Mouse (Mus musculus) WW6 (cell line): Measurements from ENCODE around the gene Ppcdc.

ENCODE experiments used
- DNase-seq: peaks from one replicate; pipeline ENCODE4 v3.0.0-alpha.2; 2013; ENCODE audit warnings: low read depth, low spot score

Gene Ppcdc

DNA sequence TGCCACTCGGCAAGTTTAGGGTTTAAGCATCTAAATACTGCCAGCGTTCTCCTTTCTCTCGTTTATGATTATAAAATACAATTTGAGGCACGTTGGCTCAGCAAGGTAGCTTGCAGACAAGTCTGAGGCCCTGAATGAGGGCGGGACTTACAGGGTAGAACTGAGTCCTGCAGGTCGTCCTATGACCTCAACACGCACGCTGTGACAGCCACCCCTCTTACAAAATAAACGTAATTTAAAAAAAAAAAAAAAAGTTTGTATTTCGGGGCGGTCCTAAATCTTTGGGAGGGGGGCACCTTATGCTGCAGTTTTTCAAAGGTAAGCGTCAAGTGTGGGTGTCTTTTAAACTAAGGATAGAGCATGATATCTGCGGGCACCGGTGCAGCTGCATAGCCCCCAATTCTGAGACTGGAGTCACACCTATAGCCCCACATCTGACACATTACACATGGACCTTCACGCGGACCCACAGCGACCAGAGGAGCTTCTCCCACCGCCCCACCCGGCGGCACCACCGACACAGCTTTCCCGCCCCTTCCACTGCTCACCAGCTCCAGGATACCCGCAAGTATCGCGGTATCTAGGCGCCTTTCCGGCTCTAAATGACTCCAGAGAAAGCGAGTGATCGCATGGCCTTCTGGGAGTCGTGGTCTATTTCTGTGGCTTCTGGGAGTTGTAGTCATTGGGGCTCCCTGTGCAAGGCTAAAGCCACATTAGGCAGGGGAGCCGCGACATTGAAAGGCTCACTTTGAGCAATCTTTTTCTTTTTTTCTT lies at the start of gene Ppcdc:
TSS of gene Ppcdc (minus strand) at position 603 of the 774 bp plus-strand sequence.
- peak; percentile 84 for DNase-seq

DNA sequence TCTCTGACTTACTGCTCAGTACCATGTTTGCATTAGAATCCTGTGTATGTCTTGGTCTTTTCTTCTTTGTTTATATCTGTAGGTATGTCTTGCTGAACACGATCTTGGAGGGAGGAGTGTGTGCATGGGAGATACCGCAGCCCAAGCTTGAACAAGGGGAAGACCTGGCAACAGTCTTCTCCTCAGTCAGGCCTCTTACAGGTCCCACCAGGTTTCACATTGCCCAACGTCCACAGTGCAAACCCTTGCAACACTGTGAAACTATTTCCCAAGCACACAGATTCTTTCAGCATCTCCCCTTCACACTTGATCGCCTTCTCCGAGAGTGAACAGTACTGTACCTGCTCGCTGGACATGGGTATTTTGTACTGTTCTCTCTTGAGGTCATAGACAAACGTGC lies 47.9 kb upstream of the Ppcdc start:
- DNase-seq, result no peak

DNA sequence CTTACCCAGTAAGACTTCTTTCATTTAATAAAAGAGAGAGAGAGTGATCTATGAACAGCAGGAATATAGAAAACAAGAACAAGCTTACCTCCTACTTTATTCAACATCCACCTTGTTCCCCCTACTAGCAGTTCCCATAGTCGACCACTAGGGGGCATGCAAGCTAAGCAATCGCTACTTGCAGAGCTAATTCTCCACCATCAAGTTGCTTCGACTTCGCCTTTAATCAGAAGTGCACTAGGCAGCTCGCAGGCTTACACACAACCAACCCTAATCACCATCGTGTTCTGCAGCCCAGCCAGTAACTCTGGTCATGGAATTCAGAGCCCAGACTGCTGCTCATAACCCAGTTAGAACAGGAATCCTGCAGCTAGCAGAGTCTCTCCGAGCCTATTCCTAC lies 45.9 kb upstream of the Ppcdc start:
- DNase-seq, result no peak

DNA sequence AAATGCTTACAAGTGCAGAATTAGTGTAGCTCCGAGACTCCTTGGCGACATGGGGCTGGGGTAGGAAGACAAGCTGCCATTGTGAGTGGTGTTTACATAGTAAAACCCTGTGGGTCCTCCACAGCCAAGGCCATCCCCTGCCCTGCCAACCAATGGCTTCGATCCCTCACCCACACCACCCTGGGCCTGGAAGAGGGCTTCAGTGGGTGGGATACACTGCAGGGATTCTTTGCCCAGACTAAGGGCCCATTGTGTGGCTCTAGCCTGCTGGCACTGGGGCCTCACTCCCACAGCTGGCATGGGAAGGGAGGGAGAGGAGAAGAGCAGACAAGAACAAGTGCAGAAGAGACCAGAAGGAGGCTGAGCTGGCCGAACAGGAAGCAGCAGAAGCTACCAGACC lies 29.0 kb upstream of the Ppcdc start:
- DNase-seq, result no peak

DNA sequence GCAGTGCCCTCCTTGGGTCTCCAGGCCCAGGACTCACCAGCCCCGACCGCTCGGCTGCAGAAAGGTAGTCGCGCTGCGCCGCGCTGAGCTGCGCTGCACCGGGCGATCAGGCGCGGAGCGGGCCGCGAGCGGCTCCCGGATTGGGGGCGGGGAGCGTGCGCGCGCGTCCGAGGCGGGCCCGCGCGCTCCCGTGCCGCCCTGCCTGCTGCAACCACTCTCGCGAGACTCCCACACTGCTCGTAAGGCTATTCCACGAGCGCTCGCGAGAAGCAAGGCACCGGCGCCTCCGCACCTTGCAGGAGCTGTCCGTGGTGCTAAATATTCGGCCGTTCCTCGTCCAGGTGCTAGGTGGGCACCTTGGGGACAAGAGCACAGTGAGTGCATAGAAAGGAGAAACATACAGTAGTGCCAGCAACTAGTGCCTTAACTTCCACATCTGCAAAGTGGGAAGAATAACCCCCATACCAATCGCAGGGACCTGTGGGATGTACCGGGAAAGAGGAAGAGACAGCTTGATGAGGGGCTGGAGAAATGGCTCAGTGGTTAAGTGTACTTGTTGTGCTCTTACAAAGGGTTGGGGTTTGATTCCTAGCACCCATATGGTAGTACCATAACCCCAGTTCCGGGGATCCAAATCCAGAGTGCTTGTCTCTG lies 28.1 kb upstream of the Ppcdc start, which contains the start of gene Scamp5:
TSS of gene Scamp5 (minus strand) at position 165 of the 654 bp plus-strand sequence.
- DNase-seq, result peak; percentile 87

DNA sequence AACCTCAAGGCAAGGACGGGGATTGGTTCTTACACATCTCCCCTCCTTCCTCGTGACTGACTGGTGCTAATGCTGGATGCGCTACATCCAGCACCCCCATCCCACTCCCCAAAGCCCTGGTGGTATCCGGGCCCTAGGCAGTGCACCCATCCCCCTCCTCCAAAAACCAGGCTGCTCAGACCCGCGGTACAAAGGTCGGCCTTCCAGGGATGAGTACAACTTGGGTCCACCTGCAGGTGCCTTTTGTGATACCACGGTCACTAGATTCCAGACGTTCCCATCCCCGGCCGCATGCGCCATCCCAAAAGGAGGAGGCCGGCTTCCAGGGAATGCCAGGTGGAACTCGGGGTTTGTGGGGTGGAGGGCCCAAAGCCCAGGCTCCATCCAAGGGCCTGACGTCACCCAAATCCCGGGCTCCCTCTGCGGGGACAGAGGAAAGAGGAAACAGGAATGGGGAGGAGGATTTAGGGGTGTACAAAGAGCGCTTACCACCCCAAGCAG lies 27.4 kb upstream of the Ppcdc start:
- no peak for DNase-seq

DNA sequence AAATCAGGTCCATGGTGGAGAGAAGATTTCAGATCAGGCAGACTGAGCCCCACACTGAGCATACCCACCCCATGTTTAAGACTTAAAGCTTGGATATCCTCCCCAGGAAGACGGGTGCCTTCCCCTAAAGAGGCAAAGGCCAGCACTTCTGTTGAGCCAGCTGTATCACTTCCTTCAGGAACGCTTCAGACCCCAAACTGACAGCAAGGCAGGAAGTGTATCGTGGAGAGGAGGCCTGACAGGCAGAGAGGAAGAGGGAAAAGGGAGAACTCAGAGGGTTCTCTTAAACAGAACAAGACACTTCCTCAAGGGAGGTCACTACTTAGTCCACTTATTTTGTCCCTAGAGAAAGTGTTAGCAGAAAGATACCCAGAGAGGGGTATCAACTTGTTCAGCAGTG lies 26.2 kb upstream of the Ppcdc start:
- no peak for DNase-seq

DNA sequence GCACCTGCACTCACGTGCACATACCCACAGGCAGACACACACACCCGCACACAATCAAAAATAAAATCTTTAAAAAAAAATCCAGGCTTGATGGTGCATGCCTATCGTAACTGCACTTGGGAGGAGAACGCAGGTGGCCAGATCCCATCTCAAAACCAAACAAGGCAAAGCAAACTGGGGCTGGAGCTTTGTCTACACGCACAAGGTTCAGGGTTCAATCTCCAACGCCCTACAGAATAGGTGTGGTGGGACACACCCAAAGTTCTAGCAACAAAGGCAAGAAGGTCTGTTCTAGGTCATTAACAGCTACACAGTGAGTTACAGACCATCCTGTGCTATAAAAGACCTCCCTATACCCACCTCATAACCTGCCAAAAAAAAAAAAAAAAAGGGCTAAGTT lies 22.9 kb upstream of the Ppcdc start:
- DNase-seq, result no peak

DNA sequence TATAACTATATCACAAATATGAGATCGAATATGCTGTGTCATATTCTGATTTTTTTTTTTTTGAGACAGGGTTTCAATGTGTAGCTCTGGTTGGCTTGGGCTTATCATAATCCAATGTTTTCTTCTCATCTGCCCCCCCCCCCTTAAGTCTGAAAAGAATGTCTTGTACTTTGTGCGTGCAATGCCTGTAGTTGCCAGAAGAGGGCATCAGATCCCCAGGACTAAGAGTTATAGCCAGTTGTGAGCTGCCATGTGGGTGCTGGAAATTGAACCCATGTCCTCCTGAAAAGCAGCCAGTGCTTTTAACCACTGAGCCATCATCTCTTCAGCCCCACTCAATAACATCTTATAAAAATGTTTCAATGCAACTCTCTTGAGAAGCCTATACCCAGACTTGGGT lies 19.8 kb upstream of the Ppcdc start:
- no peak for DNase-seq

DNA sequence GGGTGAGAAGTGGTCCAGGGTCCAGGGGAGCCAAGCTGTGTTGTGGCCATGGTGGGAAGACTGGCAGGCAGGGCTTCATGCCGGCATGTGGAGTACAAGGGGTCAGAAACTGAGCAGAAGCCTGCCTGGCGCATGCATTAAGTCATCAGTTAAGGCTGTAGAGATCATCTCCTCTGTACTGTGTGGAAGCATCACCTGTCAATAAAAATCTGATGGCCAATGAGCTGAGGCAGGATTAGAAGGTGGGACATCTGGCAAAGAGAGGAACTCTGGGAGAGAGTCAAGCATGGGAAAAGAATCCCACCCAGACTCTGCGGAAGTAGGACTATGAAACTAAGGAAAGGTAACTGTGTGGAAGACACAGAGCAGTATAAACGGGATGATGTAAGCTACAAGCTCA lies 13.6 kb upstream of the Ppcdc start:
- DNase-seq, result no peak

DNA sequence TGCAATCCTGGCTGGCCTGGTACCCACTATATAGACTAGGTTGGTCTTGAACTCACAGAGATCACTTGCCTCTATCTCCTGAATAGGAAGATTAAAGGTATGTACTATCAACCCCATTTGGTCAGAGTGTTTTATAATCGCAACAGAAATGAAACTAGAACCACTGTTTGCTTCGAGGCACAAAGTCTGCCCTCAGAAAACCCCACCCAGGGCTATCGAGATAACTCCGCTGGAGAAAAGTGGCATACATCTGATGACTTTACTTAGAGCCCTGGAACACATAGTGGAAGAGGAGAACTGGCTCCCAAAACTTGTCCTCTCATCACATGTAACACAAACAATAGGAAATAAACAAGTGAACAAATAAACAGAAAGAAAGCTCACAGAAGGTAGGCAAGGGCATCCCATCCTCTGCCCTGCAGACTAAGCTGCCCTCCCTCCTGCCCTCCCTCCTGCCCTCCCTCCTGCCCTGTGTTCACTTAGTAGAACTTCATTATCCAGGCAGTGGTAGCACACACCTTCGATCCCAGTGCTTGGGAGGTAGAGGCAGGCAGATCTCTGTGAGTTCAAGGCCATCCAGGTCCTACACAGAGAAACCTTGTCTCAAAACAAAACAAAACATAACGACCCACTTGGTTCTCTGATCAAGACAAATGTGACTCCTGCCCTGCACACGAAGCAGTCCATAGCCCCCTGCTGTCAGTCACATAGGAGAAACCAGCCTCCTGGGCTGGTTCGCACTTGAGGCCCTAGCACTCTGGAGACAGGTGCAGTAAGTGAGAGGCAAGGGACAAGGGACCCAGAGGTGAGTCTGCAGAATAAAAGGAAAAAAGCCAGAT lies 12.9 kb upstream of the Ppcdc start:
- no peak for DNase-seq

DNA sequence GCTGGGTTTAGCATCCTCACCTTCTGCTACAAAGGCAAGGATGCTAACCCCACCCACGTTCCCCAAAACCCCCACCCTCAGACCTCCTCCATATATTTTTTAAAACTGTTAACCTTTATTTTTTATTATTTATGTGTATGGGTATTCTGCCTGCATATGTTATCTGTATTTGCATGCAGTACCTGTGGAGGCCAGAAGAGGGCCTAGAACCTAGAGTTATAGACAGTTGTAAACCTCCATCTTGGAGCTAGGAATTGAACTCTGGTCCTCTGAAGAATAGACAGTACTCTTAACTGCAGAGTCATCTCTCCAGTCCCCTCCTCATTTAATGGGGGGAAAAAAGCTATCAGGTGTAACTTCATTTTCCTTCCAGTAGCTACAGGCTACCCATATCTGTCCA lies 9.8 kb upstream of the Ppcdc start:
- DNase-seq, result no peak

DNA sequence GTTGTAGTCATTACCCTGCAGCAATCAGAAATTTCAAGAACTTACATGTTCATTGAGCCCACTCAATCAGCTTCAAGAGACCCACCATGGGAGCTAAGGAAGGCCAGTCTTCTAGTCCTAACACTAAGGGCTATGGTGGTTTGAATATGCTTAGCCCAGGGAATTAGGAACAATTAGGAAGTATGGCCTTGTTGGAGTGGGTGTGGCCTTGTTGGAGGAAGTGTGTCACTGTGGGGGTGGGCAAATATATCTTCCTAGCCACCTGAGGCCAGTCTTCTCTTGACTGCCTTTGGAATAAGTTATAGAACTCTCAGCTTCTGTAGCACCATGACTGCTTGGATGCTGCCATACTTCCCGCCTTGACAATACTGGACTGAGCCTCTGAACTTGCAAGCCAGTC lies 696 bp upstream of the Ppcdc start:
- DNase-seq, result no peak

DNA sequence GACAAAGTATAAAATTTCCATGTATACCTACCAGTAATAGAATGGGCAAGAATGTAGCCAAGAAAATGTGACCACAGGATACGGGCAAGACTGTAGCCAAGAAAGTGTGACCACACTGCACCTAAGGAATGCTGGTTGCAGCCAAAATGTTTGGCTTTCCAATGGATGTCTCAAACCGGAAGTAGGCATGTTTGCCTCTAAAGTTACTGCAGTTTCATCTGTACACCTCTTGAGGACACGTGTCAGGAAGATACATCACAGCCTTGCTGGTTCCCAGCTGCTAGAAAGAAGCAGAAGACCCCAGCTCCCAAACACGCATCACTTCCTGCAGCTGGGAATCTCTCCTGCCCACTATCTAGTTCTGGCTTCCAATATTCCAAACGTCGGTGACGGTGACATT lies 841 bp downstream of the Ppcdc start:
- no peak for DNase-seq

DNA sequence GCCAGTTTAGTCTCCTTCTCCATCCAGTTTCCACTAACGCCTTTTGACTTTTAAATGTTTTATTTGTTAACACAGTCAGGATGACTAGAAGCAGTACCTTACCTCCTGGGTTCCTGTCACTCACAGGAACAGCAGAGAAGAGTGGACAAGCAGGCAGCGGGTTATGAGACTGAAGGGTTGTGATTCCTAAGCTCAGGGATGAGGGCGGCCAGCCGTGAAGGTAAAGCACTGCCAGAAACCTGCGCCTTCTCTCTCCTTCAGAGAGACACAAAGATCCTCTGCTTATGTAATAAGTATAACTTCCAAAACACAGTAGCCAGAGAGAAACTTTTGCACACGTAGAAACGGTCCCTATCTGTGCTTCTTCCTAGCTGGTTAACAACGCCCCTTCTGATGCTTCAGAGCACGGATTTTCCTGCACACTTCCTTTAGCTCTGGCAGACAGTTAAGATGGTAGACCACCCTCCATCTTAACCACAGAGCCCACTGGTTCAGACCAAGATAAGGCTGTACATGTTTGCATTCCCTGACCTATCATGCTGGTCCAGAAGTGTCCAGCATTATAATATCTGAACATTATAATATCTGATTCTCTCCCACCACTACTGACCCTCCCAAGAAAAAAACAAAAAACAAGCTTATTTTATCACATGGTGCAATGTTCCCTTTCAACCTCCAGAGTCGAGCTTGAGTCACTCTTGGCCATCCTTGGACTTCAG lies 1.9 kb downstream of the Ppcdc start:
- no peak for DNase-seq

DNA sequence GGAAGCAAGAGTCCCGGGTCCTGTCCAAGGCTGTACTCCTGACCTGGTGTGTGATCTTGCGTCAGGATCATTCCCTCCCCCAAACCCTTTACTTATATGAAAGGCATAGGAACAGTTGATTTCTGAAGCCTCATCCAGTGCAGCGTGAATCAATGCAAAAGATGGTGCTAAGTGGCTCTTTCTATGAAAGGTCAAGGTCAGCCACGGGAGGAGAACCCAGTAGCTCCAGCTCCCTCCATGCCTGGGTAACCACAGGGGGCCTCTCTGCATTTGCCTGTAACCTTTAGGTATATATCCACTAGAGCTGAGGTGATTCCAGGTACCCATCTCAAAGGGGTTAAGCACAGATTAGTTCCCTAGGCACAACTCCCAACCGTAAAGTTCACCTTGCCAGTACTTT lies 3.8 kb downstream of the Ppcdc start:
- no peak for DNase-seq

DNA sequence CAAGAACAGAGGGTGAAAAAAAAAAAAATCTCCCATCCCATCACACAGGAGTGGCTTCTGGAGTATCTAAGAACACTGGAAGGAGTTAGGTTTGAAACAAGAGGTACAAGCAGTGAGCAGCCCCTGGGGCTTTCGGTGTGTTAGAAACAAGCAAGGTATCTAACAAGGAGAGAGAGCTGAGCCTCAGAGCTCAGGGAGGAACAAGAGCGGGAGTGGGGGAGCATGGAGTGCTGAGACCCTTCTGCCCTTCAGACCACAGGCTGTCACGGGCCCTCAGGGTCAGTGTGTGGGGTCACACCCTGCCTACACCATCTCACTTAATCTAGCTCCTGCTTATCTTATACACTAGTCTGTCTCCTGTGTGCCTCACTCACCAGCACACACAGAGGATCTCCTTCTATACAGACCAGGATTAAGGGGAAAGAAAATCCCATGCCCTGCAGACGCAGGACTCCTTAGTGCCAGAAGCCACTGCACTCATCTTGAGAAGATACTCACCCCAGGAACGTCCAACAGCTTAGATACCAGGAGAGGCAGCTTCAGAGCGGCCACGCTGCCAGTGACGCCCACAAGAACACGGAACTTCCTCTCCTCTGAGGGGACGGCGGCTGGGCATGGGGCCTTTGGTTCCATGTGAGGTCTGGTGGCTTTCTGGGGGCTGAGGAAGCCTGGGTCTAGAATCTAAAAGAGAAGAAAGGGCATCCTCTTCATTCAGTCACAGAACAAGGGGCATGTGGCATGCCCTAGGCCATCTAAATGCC lies 5.3 kb downstream of the Ppcdc start:
- DNase-seq, result no peak

DNA sequence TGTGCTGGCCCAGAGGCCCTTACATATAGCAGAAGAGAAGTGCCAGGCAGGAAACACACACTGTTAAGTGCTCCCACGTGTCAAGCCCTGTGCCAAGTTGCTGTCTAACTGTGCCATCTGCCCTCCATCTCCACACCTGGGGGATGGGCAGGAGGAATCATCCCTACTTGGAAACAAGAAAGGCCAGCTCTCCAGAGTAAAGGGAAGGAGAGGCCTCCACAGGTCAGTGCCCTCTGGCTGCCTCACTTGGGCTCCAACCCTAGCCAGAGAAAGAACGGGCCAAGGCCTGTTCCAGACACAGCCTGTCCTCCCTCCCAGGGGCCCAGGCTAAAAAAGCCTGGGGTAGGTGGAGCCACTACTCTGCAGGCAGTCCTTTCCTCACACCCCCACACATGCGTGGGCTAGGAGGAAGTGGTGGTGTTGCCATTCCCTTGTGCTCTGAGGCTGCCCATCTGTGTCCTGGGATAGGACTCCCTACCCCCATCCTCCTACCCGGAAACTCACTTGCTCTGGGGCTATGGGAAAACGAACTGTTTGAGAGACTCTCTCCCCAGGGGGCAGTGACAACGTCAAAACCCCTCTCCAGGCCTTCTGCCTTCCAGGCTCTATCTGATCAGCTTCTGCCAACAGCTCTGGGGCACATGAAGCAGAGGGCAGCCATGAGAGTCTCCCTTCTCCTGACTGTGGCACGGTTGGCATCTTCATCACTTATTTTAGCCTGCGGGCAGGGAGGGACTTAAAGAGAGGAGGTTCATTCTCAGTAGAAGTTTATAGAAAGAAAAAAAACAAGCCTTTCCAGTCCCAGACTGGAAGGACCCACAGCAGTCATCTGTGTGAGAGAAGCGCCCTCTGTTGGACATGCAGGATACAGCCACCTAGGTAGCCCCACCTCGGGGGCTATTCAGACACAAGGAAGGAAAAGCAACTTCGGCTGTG lies 6.6 kb downstream of the Ppcdc start:
- no peak for DNase-seq

DNA sequence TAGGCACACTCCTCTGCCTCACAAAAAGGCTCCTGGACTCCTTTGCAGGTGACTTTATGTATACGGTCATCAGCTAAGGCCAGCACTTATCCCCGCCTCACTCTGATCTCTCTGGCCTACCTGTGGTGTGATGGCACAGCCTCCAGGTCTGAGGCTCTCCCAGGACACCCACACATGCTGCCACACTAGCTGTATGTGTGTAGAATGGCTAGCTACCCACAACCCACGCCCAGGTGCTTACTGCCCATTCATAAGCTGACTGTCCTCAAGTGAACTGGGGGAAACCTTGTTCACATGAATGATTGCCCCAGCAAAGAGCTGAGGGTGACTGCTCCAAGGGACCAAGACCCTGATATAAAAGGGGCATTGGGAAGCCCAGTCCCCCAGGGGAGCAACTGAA lies 7.4 kb downstream of the Ppcdc start:
- DNase-seq, result no peak

DNA sequence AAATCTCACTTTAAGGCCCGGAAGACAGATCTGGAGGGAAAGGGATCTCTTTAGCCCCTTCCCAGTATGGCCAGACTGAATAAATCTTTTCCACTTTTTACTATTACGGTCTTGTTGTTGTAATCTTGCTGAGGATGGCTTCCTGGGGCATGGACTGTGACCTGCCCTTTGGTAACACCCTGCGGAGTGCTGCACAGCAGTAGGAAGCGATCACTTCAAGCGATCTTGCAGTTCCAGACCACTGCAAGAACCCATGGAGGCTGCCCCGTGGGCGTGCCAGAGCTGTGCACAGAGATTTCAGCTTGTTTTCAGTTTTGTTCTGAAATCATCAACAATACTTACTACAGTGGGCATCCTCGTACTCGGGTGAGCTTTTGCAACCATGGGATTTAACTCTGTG lies 8.7 kb downstream of the Ppcdc start:
- no peak for DNase-seq
